Mouse (Mus musculus): ENCODE results near the gene Gm44965.

GRCm38 (mm10) chr6:48602080-48602741, 8.5 kb downstream of the Gm44965 start:
- TF ChIP-seq POLR2A (IDR thresholded peaks at IDR 0.05; ENCODE audit: borderline replicate concordance, control insufficient read depth, low read depth, low read length): no peak
- TF ChIP-seq CTCF (IDR thresholded peaks at IDR 0.05; ENCODE audit: control insufficient read depth, insufficient read depth, low read length): no peak

Measured in bone marrow, adult 2 months (tissue).